Mouse (Mus musculus): ENCODE results near the gene Nadk. TPM values are rescaled to one million over a fixed set of nuclear protein-coding genes. Genes with fewer than 3 reads are reported as not detected.

Nadk gene
- polyA plus RNA-seq, 1 experiment from 2014 or later: 75.0 TPM

GRCm38 (mm10) chr4:155595777-155596176 lies 33.6 kb downstream of the Nadk start:
- Histone ChIP-seq H3K4me1 (peaks cover 5% of the 10 kb centered on the region; the same call in 1 of the 2 replicates), H3K36me3 (0 out of 2 replicates have a peak, but pooled peaks cover 7% of the 10 kb centered on the region), H3K9me3 (replicated peaks) (no peaks in the 10 kb centered on the region), H3K9ac (replicated peaks) (no peak overlapping the region), H3K27ac (replicated peaks) (no peak overlapping the region), H3K4me2 (no peak overlapping the region), H3K4me3 (replicated peaks) (no peak overlapping the region), H3K27me3 (replicated peaks) (no peaks in the 10 kb centered on the region)
- no peak for ATAC-seq (ENCODE audit: low FRiP score)
- WGBS: 96% methylated on average over 3 of the region's 3 CpGs

GRCm38 (mm10) chr4:155596606-155597005 lies 34.4 kb downstream of the Nadk start:
- Histone ChIP-seq H3K27ac (replicated peaks) (no peak overlapping the region), H3K4me2 (no peak overlapping the region), H3K36me3 (no peaks in the 10 kb centered on the region), H3K4me3 (replicated peaks) (no peak overlapping the region), H3K4me1 (peaks cover 5% of the 10 kb centered on the region; the same call in 1 of the 2 replicates), H3K27me3 (replicated peaks) (no peaks in the 10 kb centered on the region), H3K9me3 (replicated peaks) (no peaks in the 10 kb centered on the region), H3K9ac (replicated peaks) (no peak overlapping the region)
- 84% methylated on average over 5 of the region's 5 CpGs for WGBS
- ATAC-seq (ENCODE audit: low FRiP score): no peak

- 23% methylated on average over 20 of the region's 20 CpGs for WGBS
- no peaks in the 10 kb centered on the region for H3K9me3 ChIP-seq (replicated peaks)
- no peaks in the 10 kb centered on the region for H3K27me3 ChIP-seq (replicated peaks)
- no peak overlapping the region for H3K4me2 ChIP-seq
- no peak overlapping the region for H3K9ac ChIP-seq (replicated peaks)
- H3K4me1 ChIP-seq: peaks cover 22% of the 10 kb centered on the region
- no peak overlapping the region for H3K27ac ChIP-seq (replicated peaks)
- no peak overlapping the region for H3K4me3 ChIP-seq (replicated peaks)
- H3K36me3 ChIP-seq: no peaks in the 10 kb centered on the region
- no peak for ATAC-seq (ENCODE audit: low FRiP score)
Measured at GRCm38 (mm10) chr4:155598536-155598935, 36.4 kb downstream of the Nadk start.

- H3K36me3 ChIP-seq: peaks cover 4% of the 10 kb centered on the region
- ATAC-seq (ENCODE audit: low FRiP score): no peak
- peak overlapping the region; percentile 56 for H3K9ac ChIP-seq (replicated peaks)
- peaks cover 26% of the 10 kb centered on the region for H3K4me1 ChIP-seq
- peak overlapping the region; percentile 97 for H3K27ac ChIP-seq (replicated peaks)
- 86% methylated on average over 11 of the region's 11 CpGs for WGBS
- H3K4me2 ChIP-seq: peak overlapping the region; percentile 85
- peak overlapping the region; percentile 99 for H3K4me3 ChIP-seq (replicated peaks)
- no peaks in the 10 kb centered on the region for H3K9me3 ChIP-seq (replicated peaks)
- H3K27me3 ChIP-seq (replicated peaks): no peaks in the 10 kb centered on the region
Measured at GRCm38 (mm10) chr4:155599901-155600825, 38.0 kb downstream of the Nadk start.

GRCm38 (mm10) chr4:155601091-155601996 lies 39.2 kb downstream of the Nadk start, which contains the start of gene Slc35e2:
Gene Slc35e2, plus strand, starts transcription at chr4:155601416.
- Histone ChIP-seq H3K4me1 (peaks cover 26% of the 10 kb centered on the region), H3K27ac (replicated peaks) (peak within 1 kb of the TSS; percentile 97), H3K9me3 (replicated peaks) (no peaks in the 10 kb centered on the region), H3K27me3 (replicated peaks) (no peaks in the 10 kb centered on the region), H3K4me3 (replicated peaks) (peak within 1 kb of the TSS; percentile 99), H3K4me2 (peak within 1 kb of the TSS; percentile 85), H3K36me3 (peaks cover 4% of the 10 kb centered on the region), H3K9ac (replicated peaks) (peak within 1 kb of the TSS; percentile 97)
- under 1% methylated on average over 65 of the region's 65 CpGs for WGBS
- peak; percentile 96 for ATAC-seq (ENCODE audit: low FRiP score)

- 3% methylated on average over 31 of the region's 31 CpGs for WGBS
- Histone ChIP-seq H3K4me3 (replicated peaks) (peak overlapping the region; percentile 99), H3K9ac (replicated peaks) (peak overlapping the region; percentile 97), H3K27ac (replicated peaks) (peak overlapping the region; percentile 97), H3K9me3 (replicated peaks) (no peaks in the 10 kb centered on the region), H3K4me2 (peak overlapping the region; percentile 85), H3K4me1 (peaks cover 26% of the 10 kb centered on the region), H3K36me3 (peaks cover 4% of the 10 kb centered on the region), H3K27me3 (replicated peaks) (no peaks in the 10 kb centered on the region)
- ATAC-seq (ENCODE audit: low FRiP score): peak; percentile 48
Measured at GRCm38 (mm10) chr4:155601997-155602456, 39.8 kb downstream of the Nadk start.

GRCm38 (mm10) chr4:155602753-155603152 lies 40.6 kb downstream of the Nadk start:
- H3K9ac ChIP-seq (replicated peaks): peak overlapping the region; percentile 97
- WGBS: 71% methylated on average over 1 of the region's 1 CpGs

GRCm38 (mm10) chr4:155603801-155604200 lies 41.6 kb downstream of the Nadk start:
- H3K27me3 ChIP-seq (replicated peaks): no peaks in the 10 kb centered on the region
- peaks cover 26% of the 10 kb centered on the region for H3K4me1 ChIP-seq
- H3K27ac ChIP-seq (replicated peaks): no peak overlapping the region
- WGBS: 97% methylated on average over 6 of the region's 6 CpGs
- H3K36me3 ChIP-seq: peaks cover 4% of the 10 kb centered on the region
- no peak overlapping the region for H3K4me3 ChIP-seq (replicated peaks)
- no peaks in the 10 kb centered on the region for H3K9me3 ChIP-seq (replicated peaks)
- no peak for ATAC-seq (ENCODE audit: low FRiP score)
- H3K4me2 ChIP-seq: no peak overlapping the region
- no peak overlapping the region for H3K9ac ChIP-seq (replicated peaks)

More at GRCm38 (mm10) chr4:155602753-155603152, 40.6 kb downstream of the Nadk start:
- Histone ChIP-seq H3K36me3 (peaks cover 4% of the 10 kb centered on the region), H3K9me3 (replicated peaks) (no peaks in the 10 kb centered on the region), H3K4me2 (peak overlapping the region; percentile 85), H3K27ac (replicated peaks) (no peak overlapping the region), H3K4me3 (replicated peaks) (peak overlapping the region; percentile 99), H3K4me1 (peaks cover 26% of the 10 kb centered on the region), H3K27me3 (replicated peaks) (no peaks in the 10 kb centered on the region)
- no peak for ATAC-seq (ENCODE audit: low FRiP score)

GRCm38 (mm10) chr4:155605132-155605531 lies 43.0 kb downstream of the Nadk start:
- Histone ChIP-seq H3K9ac (replicated peaks) (no peak overlapping the region), H3K27me3 (replicated peaks) (no peaks in the 10 kb centered on the region), H3K9me3 (replicated peaks) (no peaks in the 10 kb centered on the region), H3K4me2 (no peak overlapping the region), H3K36me3 (peaks cover 9% of the 10 kb centered on the region), H3K4me1 (peaks cover 26% of the 10 kb centered on the region), H3K4me3 (replicated peaks) (no peak overlapping the region), H3K27ac (replicated peaks) (no peak overlapping the region)
- 97% methylated on average over 4 of the region's 4 CpGs for WGBS
- ATAC-seq (ENCODE audit: low FRiP score): no peak

- Histone ChIP-seq H3K27ac (replicated peaks) (no peak overlapping the region), H3K4me3 (replicated peaks) (no peak overlapping the region), H3K4me2 (no peak overlapping the region), H3K36me3 (peaks cover 22% of the 10 kb centered on the region), H3K4me1 (peaks cover 21% of the 10 kb centered on the region), H3K9ac (replicated peaks) (no peak overlapping the region), H3K27me3 (replicated peaks) (no peaks in the 10 kb centered on the region), H3K9me3 (replicated peaks) (no peaks in the 10 kb centered on the region)
- WGBS: 88% methylated on average over 2 of the region's 2 CpGs
- ATAC-seq (ENCODE audit: low FRiP score): no peak
Measured at GRCm38 (mm10) chr4:155606825-155607224, 44.6 kb downstream of the Nadk start.

GRCm38 (mm10) chr4:155611860-155612259 lies 49.7 kb downstream of the Nadk start:
- no peaks in the 10 kb centered on the region for H3K27me3 ChIP-seq (replicated peaks)
- ATAC-seq (ENCODE audit: low FRiP score): no peak
- H3K4me2 ChIP-seq: no peak overlapping the region
- no peak overlapping the region for H3K9ac ChIP-seq (replicated peaks)
- no peak overlapping the region for H3K27ac ChIP-seq (replicated peaks)
- no peaks in the 10 kb centered on the region for H3K4me1 ChIP-seq
- no peak overlapping the region for H3K4me3 ChIP-seq (replicated peaks)
- no peaks in the 10 kb centered on the region for H3K9me3 ChIP-seq (replicated peaks)
- H3K36me3 ChIP-seq: peaks cover 62% of the 10 kb centered on the region
- WGBS: 96% methylated on average over 3 of the region's 3 CpGs

Measured in neural tube, embryonic 15.5 days (tissue).